Mouse (Mus musculus) CH12.LX (cell line): ENCODE results near the gene Cnn2. TPM values are rescaled to one million over a fixed set of nuclear protein-coding genes. Genes with fewer than 3 reads are reported as not detected.

Experiments
- DNase-seq: peaks from one replicate; pipeline ENCODE4 v3.0.0-alpha.2; 2013; ENCODE audit errors: extremely low read depth
- H3K27ac ChIP-seq: 2 replicates; pipeline ENCODE4 v1.5.1; 2012; ENCODE audit warnings: low read depth, mild to moderate bottlenecking, control low read depth, moderate library complexity; ENCODE audit not compliant: insufficient read depth
- H3K27me3 ChIP-seq: replicated peaks from 2 replicates; pipeline ENCODE3; 2012; ENCODE audit warnings: inconsistent platforms
- H3K36me3 ChIP-seq, 2 experiments: replicated peaks in 1 of 2; 2 replicates each; pipeline versions ENCODE3 to v1.6.1; 2012; ENCODE audit warnings: inconsistent platforms in 1 of 2, low read length in 1 of 2, mild to moderate bottlenecking in 1 of 2, mixed read lengths in 1 of 2, moderate library complexity in 1 of 2; ENCODE audit not compliant: control insufficient read depth in 1 of 2, insufficient read depth in 1 of 2
- H3K4me1 ChIP-seq, 2 experiments: 2 replicates each; pipeline ENCODE4 v1.6.1; 2012; ENCODE audit warnings: inconsistent platforms in 1 of 2, moderate library complexity in 1 of 2; ENCODE audit not compliant: insufficient read depth in 2 of 2, control insufficient read depth in 1 of 2
- H3K4me2 ChIP-seq: 2 replicates; pipeline ENCODE4 v1.6.1; 2012; ENCODE audit warnings: low read depth, mild to moderate bottlenecking, control low read depth; ENCODE audit not compliant: poor library complexity, insufficient read depth, severe bottlenecking
- H3K4me3 ChIP-seq, 3 experiments: fragments of 150-350 bp in 1 of 3; sonication (generic) in 1 of 3; replicated peaks in 1 of 3; 2 replicates each; pipeline versions ENCODE3 to v1.5.1; 2011 to 2012; ENCODE audit warnings: low read depth in 2 of 3, low read length in 2 of 3, mild to moderate bottlenecking in 2 of 3, moderate library complexity in 2 of 3, control low read depth in 1 of 3, improper control_type of control experiment in 1 of 3, inconsistent platforms in 1 of 3, mixed read lengths in 1 of 3; ENCODE audit not compliant: poor library complexity in 1 of 3
- H3K79me2 ChIP-seq: replicated peaks from 2 replicates; pipeline ENCODE4 v1.6.1; 2012; ENCODE audit warnings: mild to moderate bottlenecking, moderate library complexity; ENCODE audit not compliant: control insufficient read depth, poor library complexity, insufficient read depth, severe bottlenecking; ENCODE audit errors: extremely low read depth
- H3K9ac ChIP-seq: 2 replicates; pipeline ENCODE4 v1.6.1; 2012; ENCODE audit warnings: low read depth, mild to moderate bottlenecking, control low read depth, moderate library complexity; ENCODE audit not compliant: insufficient read depth
- H3K9me3 ChIP-seq: replicated peaks from 2 replicates; pipeline ENCODE3; 2012; ENCODE audit warnings: low read length, inconsistent platforms, mixed read lengths
- BHLHE40 ChIP-seq: IDR thresholded peaks from 2 replicates; pipeline ENCODE4 v1.6.1; 2011; ENCODE audit warnings: mild to moderate bottlenecking, low read depth, low read length, improper control_type of control experiment
- E2F4 ChIP-seq: IDR thresholded peaks from 2 replicates; pipeline ENCODE4 v1.6.1; 2011; ENCODE audit warnings: low read depth, low read length, improper control_type of control experiment; ENCODE audit not compliant: insufficient replicate concordance
- EP300 ChIP-seq: IDR thresholded peaks from 2 replicates; pipeline ENCODE4 v1.6.1; 2011; ENCODE audit warnings: low read length, improper control_type of control experiment
- ETS1 ChIP-seq: conservative IDR thresholded peaks from 2 replicates; pipeline ENCODE4 v1.6.1; 2012; ENCODE audit warnings: low read depth, mild to moderate bottlenecking, inconsistent platforms, low read length, improper control_type of control experiment, moderate library complexity
- HCFC1 ChIP-seq: IDR thresholded peaks from 2 replicates; pipeline ENCODE4 v1.6.1; 2012; ENCODE audit warnings: low read depth, mild to moderate bottlenecking, inconsistent platforms, low read length, improper control_type of control experiment
- IRF4 ChIP-seq: IDR thresholded peaks from 2 replicates; pipeline ENCODE4 v1.6.1; 2014; ENCODE audit warnings: low read depth, mild to moderate bottlenecking, inconsistent platforms, low read length, improper control_type of control experiment
- JUN ChIP-seq: IDR thresholded peaks from 2 replicates; pipeline ENCODE4 v1.6.1; 2011; ENCODE audit warnings: low read depth, mild to moderate bottlenecking, low read length, improper control_type of control experiment, moderate library complexity; ENCODE audit not compliant: insufficient read depth
- JUND ChIP-seq: conservative IDR thresholded peaks from 2 replicates; pipeline ENCODE4 v1.6.1; 2011; ENCODE audit warnings: low read depth, low read length, improper control_type of control experiment
- KAT2A ChIP-seq: IDR thresholded peaks from 2 replicates; pipeline ENCODE4 v1.6.1; 2012; ENCODE audit warnings: low read length, improper control_type of control experiment, inconsistent platforms; ENCODE audit not compliant: insufficient replicate concordance
- MAFK ChIP-seq: IDR thresholded peaks from 2 replicates; pipeline ENCODE4 v1.6.1; 2011; ENCODE audit warnings: low read length, improper control_type of control experiment; ENCODE audit not compliant: insufficient replicate concordance
- MAX ChIP-seq: IDR thresholded peaks from 2 replicates; pipeline ENCODE4 v1.6.1; 2011; ENCODE audit warnings: low read length, improper control_type of control experiment
- MAZ ChIP-seq: IDR thresholded peaks from 2 replicates; pipeline ENCODE4 v1.6.1; 2012; ENCODE audit warnings: low read depth, mild to moderate bottlenecking, inconsistent platforms, low read length, improper control_type of control experiment, moderate library complexity
- MYC ChIP-seq: IDR thresholded peaks from 2 replicates; pipeline ENCODE4 v1.6.1; 2011; ENCODE audit warnings: low read depth, mild to moderate bottlenecking, improper control_type of control experiment, low read length
- NRF1 ChIP-seq: IDR thresholded peaks from 2 replicates; pipeline ENCODE4 v1.6.1; 2014; ENCODE audit warnings: low read depth, mild to moderate bottlenecking, inconsistent platforms, low read length, improper control_type of control experiment, moderate library complexity
- PAX5 ChIP-seq: IDR thresholded peaks from 2 replicates; pipeline ENCODE4 v1.6.1; 2012; ENCODE audit warnings: low read length, inconsistent platforms, mixed read lengths
- POLR2AphosphoS2 ChIP-seq: IDR thresholded peaks from 2 replicates; pipeline ENCODE4 v1.6.1; 2011; ENCODE audit warnings: low read depth, low read length, improper control_type of control experiment
- RCOR1 ChIP-seq: conservative IDR thresholded peaks from 2 replicates; pipeline ENCODE4 v1.6.1; 2012; ENCODE audit warnings: low read depth, mild to moderate bottlenecking, inconsistent platforms, low read length, improper control_type of control experiment
- SIN3A ChIP-seq: IDR thresholded peaks from 2 replicates; pipeline ENCODE4 v1.6.1; 2012; ENCODE audit warnings: low read length, improper control_type of control experiment, inconsistent platforms
- TBP ChIP-seq: conservative IDR thresholded peaks from 2 replicates; pipeline ENCODE4 v1.6.1; 2011; ENCODE audit warnings: low read depth, low read length, improper control_type of control experiment
- TCF12 ChIP-seq: IDR thresholded peaks from 2 replicates; pipeline ENCODE4 v1.6.1; 2014; ENCODE audit warnings: low read depth, mild to moderate bottlenecking, inconsistent platforms, low read length, improper control_type of control experiment
- UBTF ChIP-seq: IDR thresholded peaks from 2 replicates; pipeline ENCODE4 v1.6.1; 2012; ENCODE audit warnings: low read depth, mild to moderate bottlenecking, inconsistent platforms, low read length, improper control_type of control experiment, moderate library complexity
- USF1 ChIP-seq: IDR thresholded peaks from 2 replicates; pipeline ENCODE4 v1.6.1; 2014; ENCODE audit warnings: low read depth, mild to moderate bottlenecking, inconsistent platforms, low read length, improper control_type of control experiment
- USF2 ChIP-seq: conservative IDR thresholded peaks from 2 replicates; pipeline ENCODE4 v1.6.1; 2011; ENCODE audit warnings: low read depth, low read length, improper control_type of control experiment
- ZC3H11A ChIP-seq: IDR thresholded peaks from 2 replicates; pipeline ENCODE4 v1.6.1; 2012; ENCODE audit warnings: low read depth, mild to moderate bottlenecking, inconsistent platforms, low read length, improper control_type of control experiment
- ZNF384 ChIP-seq: IDR thresholded peaks from 2 replicates; pipeline ENCODE4 v1.6.1; 2012; ENCODE audit warnings: low read depth, low read length, improper control_type of control experiment, inconsistent platforms
- dilution Hi-C: fragments of 300-500 bp; cut with MboI; formaldehyde crosslinking; loops from 2 replicates; pipeline ENCODE4 v1.14.3; 2020; ENCODE audit warnings: low sequenced_read_pairs; ENCODE audit not compliant: extremely low pct_unique_long_range_greater_than_20kb, extremely low pct_ligation_motif_present
- in situ Hi-C: fragments of 300-500 bp; cut with MboI; formaldehyde crosslinking; loops from 3 replicates; pipeline ENCODE4 v1.14.3; 2019; ENCODE audit warnings: low sequenced_read_pairs, low pct_ligation_motif_present, low pct_unique_long_range_greater_than_20kb, mixed read lengths
- polyA plus RNA-seq: library from polyadenylated mRNA; unstranded; fragments of >175 nt; gene quantifications from 2 replicates; pipeline ENCODE4 v1.2.1, GENCODE M21; 2012; ENCODE audit warnings: low read depth; ENCODE audit not compliant: insufficient read length
- total RNA-seq, 2 experiments: library from RNA; depleted of rRNA; stranded (reverse); fragments of 300-350 nt in 1 of 2; fragments of >200 nt in 1 of 2; gene quantifications; 2 replicates each; pipeline ENCODE4 v1.2.3; 2012 to 2014

The Cnn2 gene
- total and polyA plus RNA-seq, 3 experiments = 26.9 to 62.7 (median 49.0) TPM

- TF ChIP-seq PAX5 (no peak), UBTF (no peak), RCOR1 (no peak), ETS1 (no peak), USF2 (no peak), BHLHE40 (no peak), USF1 (no peak), HCFC1 (no peak), POLR2AphosphoS2 (no peak), MYC (no peak), E2F4 (no peak), MAX (no peak), KAT2A (no peak), ZC3H11A (no peak)
- H3K4me1 ChIP-seq = peaks cover 12 to 45% of the 10 kb centered on the region in 2 experiments
- no peak overlapping the region for H3K4me2 ChIP-seq
- H3K4me3 ChIP-seq = no peak overlapping the region
- in situ Hi-C loops (loop anchor here (5.0 kb wide), 2 partner anchors 122 to 152 kb away; partner anchors contain the start of gene Cbarp), dilution Hi-C loops (no loop called here)
- peaks cover 14% of the 10 kb centered on the region for H3K9me3 ChIP-seq
- DNase-seq = no peak
- H3K36me3 ChIP-seq = peaks cover 21 to 41% of the 10 kb centered on the region in 2 experiments
- no peak overlapping the region for H3K27ac ChIP-seq
- H3K79me2 ChIP-seq = no peaks in the 10 kb centered on the region
- H3K27me3 ChIP-seq = peaks cover 3% of the 10 kb centered on the region
- no peak overlapping the region for H3K9ac ChIP-seq
These were observed 1.5 kb downstream of the Cnn2 start for GRCm38 (mm10) chr10:79989870-79990269.

GRCm38 (mm10) chr10:79991099-79991498 is 2.7 kb downstream of the Cnn2 start:
- H3K9ac ChIP-seq = no peak overlapping the region
- no peak overlapping the region for H3K27ac ChIP-seq
- no peak for DNase-seq
- peaks cover 12 to 50% of the 10 kb centered on the region in 2 experiments for H3K4me1 ChIP-seq
- H3K79me2 ChIP-seq = no peaks in the 10 kb centered on the region
- dilution Hi-C loops (no loop called here), in situ Hi-C loops (no loop called here)
- no peak overlapping the region for H3K4me2 ChIP-seq
- H3K36me3 ChIP-seq = peaks cover 21 to 45% of the 10 kb centered on the region in 2 experiments
- no peak overlapping the region for H3K4me3 ChIP-seq
- TF ChIP-seq MAX (no peak), SIN3A (no peak), ZC3H11A (no peak), TCF12 (no peak), BHLHE40 (no peak), ZNF384 (no peak), NRF1 (no peak), ETS1 (no peak), IRF4 (no peak), TBP (no peak), HCFC1 (no peak), EP300 (no peak), MAFK (no peak), JUND (no peak), PAX5 (no peak), JUN (no peak), MAZ (no peak)
- peaks cover 3% of the 10 kb centered on the region for H3K27me3 ChIP-seq
- peaks cover 14% of the 10 kb centered on the region for H3K9me3 ChIP-seq
